Mouse (Mus musculus) layer of hippocampus, adult 9-11 months (tissue): ENCODE results near the gene Srp68.

ENCODE experiments used
- DNase-seq: peaks from one replicate; pipeline ENCODE4 v3.0.0; 2022

The Srp68 gene

DNA sequence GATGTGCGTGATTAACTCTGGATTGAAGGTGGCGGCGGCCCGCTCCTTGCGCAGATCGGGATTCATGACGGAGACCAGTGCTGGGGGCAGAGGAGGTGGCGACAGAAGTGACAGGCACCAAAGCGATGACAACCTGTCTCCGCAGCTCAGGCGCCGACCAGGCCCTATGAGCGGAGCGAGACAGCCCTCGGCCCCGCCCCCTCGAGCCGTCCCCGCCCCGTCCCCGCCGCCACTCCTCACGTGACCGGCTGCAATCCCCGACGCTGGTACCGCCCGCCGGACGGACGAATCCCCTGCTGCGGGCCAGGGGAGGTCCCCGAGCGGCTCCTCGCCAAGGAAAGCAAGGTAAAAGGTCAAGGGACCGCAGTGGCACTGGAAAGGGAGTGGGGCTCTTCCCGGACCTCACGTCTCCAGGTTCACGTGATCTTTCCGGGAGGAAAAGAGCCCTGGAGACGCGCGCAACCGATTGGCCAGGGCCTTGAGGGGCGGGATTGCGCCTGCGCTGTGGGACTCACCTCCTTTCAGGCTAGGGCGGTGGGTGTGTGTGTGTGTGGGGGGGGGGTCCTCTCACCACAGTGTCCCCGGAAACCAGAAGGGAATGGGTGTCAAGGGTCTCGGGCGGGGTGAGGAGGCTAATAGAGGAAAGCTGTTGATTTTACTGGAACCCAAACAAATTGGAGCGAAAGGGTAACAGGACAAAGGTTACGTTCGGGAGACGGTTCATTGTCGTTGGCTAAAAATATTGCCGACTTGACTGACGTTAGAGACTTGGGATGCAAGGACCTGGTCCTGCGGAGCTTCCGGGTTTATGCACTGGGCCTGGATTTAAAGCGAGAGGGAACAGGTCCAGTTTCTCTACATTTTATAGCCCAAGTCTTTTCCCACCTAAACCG, 75.1 kb downstream of the Srp68 start, which contains the start of the genes Ten1 and Acox1:
Ten1 (plus strand) TSS at position 217 of the 893 bp plus-strand sequence.
Acox1 (minus strand) TSS at position 407 of the 893 bp plus-strand sequence.
- peak; percentile 95 for DNase-seq

DNA sequence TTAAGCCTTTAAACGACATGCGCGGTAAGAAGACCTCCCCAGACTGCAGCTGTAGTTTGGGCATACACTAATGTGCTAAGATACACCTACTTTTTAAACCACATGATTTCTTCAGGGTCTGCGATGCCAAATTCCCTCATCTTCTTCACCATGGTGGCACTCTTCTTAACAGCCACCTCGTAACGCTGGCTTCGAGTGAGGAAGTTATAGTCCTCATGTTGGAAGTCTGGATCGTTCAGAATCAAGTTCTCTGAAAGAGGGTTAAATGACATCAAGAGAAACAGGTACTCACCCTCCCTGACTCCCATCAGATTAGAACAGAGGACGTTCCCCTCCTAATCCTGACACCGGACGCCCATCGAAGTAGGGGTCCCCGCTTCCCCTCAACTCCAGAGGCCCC, 75.9 kb downstream of the Srp68 start:
- no peak for DNase-seq

DNA sequence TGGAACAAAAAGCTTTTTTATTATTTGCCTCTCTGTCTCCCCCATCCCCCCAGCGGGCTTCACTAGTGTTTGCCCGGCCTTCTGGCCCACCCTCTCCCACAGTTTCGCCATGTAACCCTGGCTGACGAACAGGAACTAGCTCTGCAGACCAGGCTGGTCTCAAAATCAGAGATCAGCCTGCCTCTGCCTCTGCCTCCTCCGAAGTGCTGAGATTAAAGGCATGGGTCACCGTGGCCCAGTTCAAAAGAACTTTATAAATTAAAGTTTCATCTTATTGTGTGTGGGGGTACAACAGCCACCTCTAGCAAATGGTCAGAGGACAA, 76.5 kb downstream of the Srp68 start:
- no peak for DNase-seq

DNA sequence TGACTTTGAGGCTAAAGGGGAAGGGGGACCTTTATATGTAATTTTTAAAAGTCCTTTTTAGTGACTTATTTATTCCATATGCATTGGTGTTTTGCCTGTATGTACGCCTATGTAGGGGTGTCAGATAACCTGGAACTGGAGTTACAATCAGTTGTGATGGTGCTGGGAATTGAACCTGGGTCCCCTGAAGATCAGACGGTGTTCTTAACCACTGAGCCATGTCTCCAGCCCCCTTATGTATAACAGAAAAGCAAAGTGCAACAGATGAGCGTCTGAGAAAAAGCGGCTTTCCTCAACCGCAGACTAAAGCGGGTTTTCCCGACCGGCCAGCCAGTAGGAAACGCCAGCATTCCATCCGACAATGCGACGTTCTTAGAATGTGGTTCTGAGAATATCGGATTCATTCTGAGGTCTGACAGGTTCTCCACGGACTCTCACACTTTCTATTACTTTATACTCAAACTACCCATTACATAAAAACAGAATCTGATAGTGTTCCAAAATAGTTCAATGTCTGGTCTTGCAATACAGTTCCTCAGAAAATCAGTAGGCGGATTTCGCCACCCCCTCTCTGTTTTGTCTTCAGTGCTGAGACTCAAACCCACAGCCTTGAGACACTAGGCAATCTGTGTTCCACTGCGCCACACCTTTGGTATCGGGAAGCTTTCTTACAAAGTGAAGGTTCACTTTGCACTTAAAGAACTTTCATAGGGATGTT, 77.0 kb downstream of the Srp68 start:
- no peak for DNase-seq

DNA sequence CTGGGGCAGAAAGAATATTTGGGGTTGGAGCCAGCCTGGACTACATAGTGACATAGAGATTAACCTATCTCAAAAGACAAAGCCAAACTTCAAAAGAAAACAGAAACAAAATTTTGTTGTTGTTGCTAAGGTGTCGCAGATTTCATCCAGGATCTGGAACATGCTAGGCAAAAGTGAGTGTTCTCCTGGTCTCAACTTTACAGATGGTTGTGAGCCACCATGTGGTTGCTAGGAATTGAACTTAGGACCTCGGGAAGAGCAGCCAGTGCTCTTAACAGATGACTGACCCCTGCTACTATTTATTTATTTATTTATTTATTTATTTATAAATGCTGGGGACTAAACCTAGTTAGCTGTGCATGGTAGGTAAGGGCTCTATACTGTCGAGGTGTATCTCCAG, 77.7 kb downstream of the Srp68 start:
- no peak for DNase-seq

DNA sequence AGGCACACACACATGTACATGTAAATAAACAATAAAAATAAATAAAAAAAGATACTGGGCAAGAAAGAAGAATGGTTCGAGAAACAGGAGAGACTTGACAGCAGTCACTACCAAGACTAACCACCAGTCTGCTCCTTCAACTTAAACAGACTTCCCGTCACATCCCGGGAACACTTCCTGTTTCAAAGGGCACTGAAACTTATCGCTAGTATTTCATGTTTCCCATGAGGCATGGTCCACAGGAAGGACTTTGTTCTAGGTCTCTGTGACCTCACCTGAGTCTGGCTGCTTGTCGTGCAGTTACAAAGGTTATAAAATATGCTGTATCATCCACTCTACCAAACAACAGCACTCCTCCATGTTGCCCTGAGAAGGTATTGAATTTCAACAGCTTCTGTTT, 78.8 kb downstream of the Srp68 start:
- DNase-seq, result no peak
